In genomic region chr5:14253328-14253727, GRCm38 (mm10) we compare ENCODE assay signal across 9 mouse cellular contexts.
DNase-seq lines count a peak whose midpoint lies in the region; ATAC-seq and TF ChIP-seq lines count a peak whose summit lies in the region.
"Had no signal": no experiment of that assay in that cellular context is flagged by ENCODE, and none has a peak within 500 bp of the region (broad histone marks: within the 10 kb centered on the region; RNA-seq: fewer than 3 reads in every experiment).

No protein-coding gene starts in this region.

- no peak overlapping the region for H3K27ac ChIP-seq in layer of hippocampus, adult 2 months
- H3K27ac ChIP-seq in forebrain, embryonic 11.5 days (ENCODE audit: low read depth, low read length): no peak overlapping the region
- H3K27ac ChIP-seq: lung, embryonic 15.5 days had no signal

- peak; percentile 36 to 40 for DNase-seq in cerebellum, postnatal 14 days
- no peak for DNase-seq in cerebellum, adult 18-20 months
- peak in 1 of 2 experiments; percentile 46 for DNase-seq in layer of hippocampus, adult 2 months (ENCODE audit: low spot score in 2 of 2)
- no peak for DNase-seq in layer of hippocampus, postnatal 36 days
- peak; percentile 28 for DNase-seq in ES-CJ7 (ENCODE audit: low read depth, low spot score)
- peak; percentile 48 for DNase-seq in forelimb bud, embryonic 11.5 days (ENCODE audit: low read depth, low spot score)
- DNase-seq in forebrain, embryonic 11.5 days (ENCODE audit: low spot score): no peak

- H3K4me3 ChIP-seq in layer of hippocampus, adult 2 months: no peak overlapping the region
- no peak overlapping the region for H3K4me3 ChIP-seq in forebrain, embryonic 11.5 days (ENCODE audit: low read depth, low read length)
- H3K4me3 ChIP-seq: lung, embryonic 15.5 days had no signal

- no peaks in the 10 kb centered on the region for H3K36me3 ChIP-seq in forebrain, embryonic 11.5 days (ENCODE audit: control insufficient read depth, insufficient read depth, low read length)
- H3K36me3 ChIP-seq: lung, embryonic 15.5 days had no signal

- H3K9me3 ChIP-seq in forebrain, embryonic 11.5 days (ENCODE audit: control insufficient read depth, low read length): no peaks in the 10 kb centered on the region
- H3K9me3 ChIP-seq: lung, embryonic 15.5 days had no signal

- WGBS in forebrain, embryonic 11.5 days: 62% methylated on average over 1 of the region's 1 CpGs

- no peak overlapping the region for H3K4me2 ChIP-seq in forebrain, embryonic 11.5 days (ENCODE audit: low read depth, low read length, severe bottlenecking)
- H3K4me2 ChIP-seq: lung, embryonic 15.5 days had no signal

- H3K27me3 ChIP-seq in forebrain, embryonic 11.5 days (ENCODE audit: control insufficient read depth, insufficient read depth, low read length): no peaks in the 10 kb centered on the region
- H3K27me3 ChIP-seq: lung, embryonic 15.5 days had no signal

- no peaks in the 10 kb centered on the region for H3K4me1 ChIP-seq in forebrain, embryonic 11.5 days (replicated peaks; ENCODE audit: control insufficient read depth, insufficient read depth, low read length)
- H3K4me1 ChIP-seq: lung, embryonic 15.5 days had no signal

- no peak for ATAC-seq in activated CD4-positive, CD25-positive, alpha-beta regulatory T cell, adult 4 months
- no peak for ATAC-seq in forebrain, embryonic 11.5 days (replicated peaks; ENCODE audit: low FRiP score)

- H3K9ac ChIP-seq in forebrain, embryonic 11.5 days (ENCODE audit: low read length): no peak overlapping the region
- H3K9ac ChIP-seq: lung, embryonic 15.5 days had no signal

- TF ChIP-seq CTCF in layer of hippocampus, adult 2 months (conservative IDR thresholded peaks at IDR 0.05): peak; percentile 91

Comparison
In these comparisons a context has a peak if more than half of its experiments do, and no peak if none do; other contexts are left out.
1. DNase-seq: peak in cerebellum, postnatal 14 days (2 of 2), ES-CJ7 (single experiment) and forelimb bud, embryonic 11.5 days (single experiment); none in cerebellum, adult 18-20 months (0 of 2), layer of hippocampus, postnatal 36 days (0 of 2) and forebrain, embryonic 11.5 days (single experiment).